Mouse (Mus musculus): ENCODE measurements around the gene Fto. TPM values are rescaled to one million over a fixed set of nuclear protein-coding genes. Genes with fewer than 3 reads are reported as not detected.

Gene Fto
- polyA plus RNA-seq, 1 experiment from 2014 or later = 97.3 TPM

DNA sequence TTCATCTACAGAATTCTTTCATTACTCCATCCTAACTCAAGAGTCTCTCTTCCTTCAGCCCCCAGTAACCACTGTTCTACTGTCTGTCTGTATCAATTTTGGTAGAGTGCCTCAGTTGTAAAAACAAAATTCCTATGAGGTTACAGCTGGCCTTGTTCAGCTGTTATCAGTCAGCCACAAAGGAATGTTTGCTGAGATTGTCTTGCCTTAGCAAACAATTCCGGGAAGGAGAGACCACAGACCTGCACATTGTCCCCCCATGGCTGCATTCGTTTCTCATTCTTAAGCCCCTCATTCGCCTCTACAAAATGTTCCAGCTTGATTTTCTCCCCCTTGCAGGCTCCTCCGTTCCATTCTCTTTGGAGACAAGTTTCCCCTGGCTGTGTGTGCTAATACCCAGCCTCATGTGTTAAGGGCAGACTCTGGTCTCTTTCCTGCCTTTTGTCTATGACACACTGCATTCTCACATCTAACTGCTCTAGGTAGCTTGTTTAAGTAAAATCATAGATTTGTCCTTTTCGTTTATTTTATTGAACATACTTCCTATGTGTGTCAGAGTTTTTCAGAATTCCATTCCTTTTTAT, 111.3 kb downstream of the Fto start:
- no peak overlapping the region for H3K27ac ChIP-seq (replicated peaks; ENCODE audit: low read depth, low read length)
- H3K4me2 ChIP-seq (ENCODE audit: low read depth, severe bottlenecking) = no peak overlapping the region
- no peak overlapping the region for H3K9ac ChIP-seq (ENCODE audit: low read length)
- no peak for ATAC-seq (ENCODE audit: insufficient number of reproducible peaks, low FRiP score, low TSS enrichment, low read depth)
- no peaks in the 10 kb centered on the region for H3K27me3 ChIP-seq (ENCODE audit: control insufficient read depth, insufficient read depth, low read length)
- no peak for DNase-seq (ENCODE audit: low spot score)
- no peak overlapping the region for H3K4me3 ChIP-seq (ENCODE audit: low read depth, low read length)
- no peaks in the 10 kb centered on the region for H3K4me1 ChIP-seq (ENCODE audit: control insufficient read depth, insufficient read depth, low read length)
- no peaks in the 10 kb centered on the region for H3K9me3 ChIP-seq (ENCODE audit: control insufficient read depth, low read length)
- WGBS = 92% methylated on average over 5 of the region's 5 CpGs
- H3K36me3 ChIP-seq (ENCODE audit: control insufficient read depth, insufficient read depth, low read length) = no peaks in the 10 kb centered on the region

DNA sequence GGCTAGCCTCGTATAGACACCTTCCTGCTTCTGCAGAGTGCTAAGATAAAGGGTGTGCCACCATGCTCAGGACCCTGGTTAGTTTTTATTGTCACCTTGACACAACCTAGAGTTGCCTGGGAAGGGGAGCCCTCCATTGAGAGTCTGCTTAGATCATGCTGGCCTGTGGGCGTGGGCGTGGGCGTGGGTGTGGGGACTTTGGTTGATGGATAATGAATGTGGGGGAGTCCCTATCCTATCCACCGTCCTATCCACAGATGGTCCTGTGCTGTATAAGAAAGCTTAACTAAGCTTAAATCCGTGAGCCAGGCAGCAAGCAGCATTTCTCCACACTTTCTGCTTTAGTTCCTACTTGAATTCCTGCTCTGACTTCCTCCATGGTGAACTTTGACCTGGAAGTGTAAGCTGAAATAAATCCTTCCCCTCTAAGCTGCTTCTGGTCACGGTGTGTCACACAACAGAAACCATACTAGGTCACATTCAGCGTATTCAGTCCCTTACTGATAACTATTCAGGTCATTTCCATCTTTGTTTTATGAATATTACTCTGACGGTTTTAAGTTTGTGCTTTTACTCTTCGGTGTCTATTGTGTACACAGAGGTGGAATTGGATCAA, 112.0 kb downstream of the Fto start:
- no peaks in the 10 kb centered on the region for H3K9me3 ChIP-seq (ENCODE audit: control insufficient read depth, low read length)
- 77% methylated on average over 10 of the region's 10 CpGs for WGBS
- no peak overlapping the region for H3K4me3 ChIP-seq (ENCODE audit: low read depth, low read length)

DNA sequence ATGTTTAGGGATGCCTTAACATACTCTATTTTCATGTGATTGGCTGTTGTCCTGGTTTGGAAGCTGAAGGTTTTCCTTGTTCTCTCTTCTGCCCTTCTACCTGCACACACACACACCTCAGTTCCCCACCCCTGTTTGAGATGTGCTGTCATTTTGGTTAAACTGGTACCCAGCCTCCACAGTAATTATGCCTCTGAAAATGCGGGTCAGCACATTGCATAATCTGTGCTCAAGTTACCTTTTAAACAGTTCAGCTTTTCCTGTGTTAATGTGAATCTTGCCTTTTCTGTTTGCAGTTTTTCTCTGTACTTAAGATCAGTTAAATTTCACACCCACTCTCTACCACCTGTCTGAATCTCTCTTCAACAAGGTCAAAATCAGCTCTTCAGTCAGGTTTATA, 113.2 kb downstream of the Fto start:
- no peak for DNase-seq (ENCODE audit: low spot score)
- no peak for ATAC-seq (ENCODE audit: insufficient number of reproducible peaks, low FRiP score, low TSS enrichment, low read depth)

More for the DNA sequence above, 112.0 kb downstream of the Fto start:
- Histone ChIP-seq H3K4me1 (ENCODE audit: control insufficient read depth, insufficient read depth, low read length) (no peaks in the 10 kb centered on the region), H3K4me2 (ENCODE audit: low read depth, severe bottlenecking) (no peak overlapping the region), H3K27ac (replicated peaks; ENCODE audit: low read depth, low read length) (no peak overlapping the region), H3K9ac (ENCODE audit: low read length) (no peak overlapping the region), H3K36me3 (ENCODE audit: control insufficient read depth, insufficient read depth, low read length) (no peaks in the 10 kb centered on the region), H3K27me3 (ENCODE audit: control insufficient read depth, insufficient read depth, low read length) (no peaks in the 10 kb centered on the region)
- DNase-seq (ENCODE audit: low spot score) (no peak), ATAC-seq (ENCODE audit: insufficient number of reproducible peaks, low FRiP score, low TSS enrichment, low read depth) (no peak)

DNA sequence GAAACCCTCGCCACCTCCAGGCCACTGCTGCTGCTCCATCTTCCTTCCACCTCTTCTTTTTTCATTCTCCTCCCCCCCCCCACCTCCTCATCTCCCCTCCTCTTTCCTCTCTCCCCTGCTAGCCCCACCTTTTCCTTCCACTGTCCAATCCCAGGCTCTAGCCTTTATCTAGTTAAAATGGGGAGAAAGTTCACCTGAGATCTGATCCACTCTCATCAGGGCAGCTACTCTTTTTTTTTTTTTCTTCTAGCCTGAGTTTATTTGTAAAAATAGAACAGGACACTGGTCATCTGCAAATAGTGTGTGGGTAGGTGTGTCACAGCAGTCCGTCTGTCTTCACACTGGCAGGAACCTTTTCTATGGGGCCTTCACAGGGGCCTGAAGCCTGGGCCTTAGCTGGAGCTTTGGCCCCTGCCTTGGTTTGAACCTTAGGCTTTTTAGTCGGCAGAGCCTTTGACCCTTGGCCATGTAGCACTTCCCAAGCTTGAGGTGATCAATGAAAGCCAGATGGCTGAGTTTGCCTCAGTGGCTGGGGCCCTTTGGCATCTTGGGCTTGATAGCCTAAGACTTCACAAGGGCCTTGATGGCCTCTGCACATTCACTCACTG, 117.1 kb downstream of the Fto start:
- Histone ChIP-seq H3K27me3 (ENCODE audit: control insufficient read depth, insufficient read depth, low read length) (no peaks in the 10 kb centered on the region), H3K9ac (ENCODE audit: low read length) (no peak overlapping the region), H3K4me3 (ENCODE audit: low read depth, low read length) (no peak overlapping the region), H3K4me2 (ENCODE audit: low read depth, severe bottlenecking) (no peak overlapping the region), H3K4me1 (ENCODE audit: control insufficient read depth, insufficient read depth, low read length) (no peaks in the 10 kb centered on the region), H3K36me3 (ENCODE audit: control insufficient read depth, insufficient read depth, low read length) (no peaks in the 10 kb centered on the region), H3K27ac (replicated peaks; ENCODE audit: low read depth, low read length) (no peak overlapping the region), H3K9me3 (ENCODE audit: control insufficient read depth, low read length) (no peaks in the 10 kb centered on the region)
- no peak for ATAC-seq (ENCODE audit: insufficient number of reproducible peaks, low FRiP score, low TSS enrichment, low read depth)
- 80% methylated on average over 3 of the region's 3 CpGs for WGBS
- DNase-seq (ENCODE audit: low spot score) = no peak

More for the DNA sequence above, 113.2 kb downstream of the Fto start:
- Histone ChIP-seq H3K9ac (ENCODE audit: low read length) (no peak overlapping the region), H3K27ac (replicated peaks; ENCODE audit: low read depth, low read length) (no peak overlapping the region), H3K9me3 (ENCODE audit: control insufficient read depth, low read length) (no peaks in the 10 kb centered on the region), H3K4me2 (ENCODE audit: low read depth, severe bottlenecking) (no peak overlapping the region), H3K36me3 (ENCODE audit: control insufficient read depth, insufficient read depth, low read length) (no peaks in the 10 kb centered on the region), H3K4me1 (ENCODE audit: control insufficient read depth, insufficient read depth, low read length) (no peaks in the 10 kb centered on the region), H3K4me3 (ENCODE audit: low read depth, low read length) (no peak overlapping the region), H3K27me3 (ENCODE audit: control insufficient read depth, insufficient read depth, low read length) (no peaks in the 10 kb centered on the region)
- WGBS = 78% methylated on average over 1 of the region's 1 CpGs

DNA sequence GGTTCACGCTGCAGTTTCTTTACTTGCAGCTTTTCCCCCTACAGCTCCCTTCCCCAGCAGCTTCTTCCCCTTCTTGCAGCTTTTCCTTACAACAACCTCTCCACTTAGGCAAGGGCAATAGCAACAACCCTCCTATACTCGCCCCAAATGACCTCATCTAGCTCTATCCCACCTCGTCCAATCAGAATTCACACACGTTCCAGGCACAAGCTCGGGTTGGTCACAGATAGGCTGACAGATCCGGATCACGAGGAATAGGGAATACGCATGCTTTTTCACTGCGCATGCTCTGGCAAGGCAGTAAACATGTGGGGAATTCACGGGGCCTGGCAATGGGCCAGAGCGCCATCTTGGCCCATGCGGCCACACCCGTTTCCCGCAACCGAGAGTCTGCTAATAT, 122.7 kb downstream of the Fto start:
- Histone ChIP-seq H3K4me2 (ENCODE audit: low read depth, severe bottlenecking) (no peak overlapping the region), H3K4me3 (ENCODE audit: low read depth, low read length) (no peak overlapping the region), H3K4me1 (ENCODE audit: control insufficient read depth, insufficient read depth, low read length) (no peaks in the 10 kb centered on the region), H3K27ac (replicated peaks; ENCODE audit: low read depth, low read length) (no peak overlapping the region), H3K27me3 (ENCODE audit: control insufficient read depth, insufficient read depth, low read length) (no peaks in the 10 kb centered on the region), H3K9me3 (ENCODE audit: control insufficient read depth, low read length) (no peaks in the 10 kb centered on the region), H3K9ac (ENCODE audit: low read length) (no peak overlapping the region), H3K36me3 (ENCODE audit: control insufficient read depth, insufficient read depth, low read length) (no peaks in the 10 kb centered on the region)
- DNase-seq (ENCODE audit: low spot score) (no peak), ATAC-seq (ENCODE audit: insufficient number of reproducible peaks, low FRiP score, low TSS enrichment, low read depth) (no peak)
- WGBS = 96% methylated on average over 15 of the region's 15 CpGs

DNA sequence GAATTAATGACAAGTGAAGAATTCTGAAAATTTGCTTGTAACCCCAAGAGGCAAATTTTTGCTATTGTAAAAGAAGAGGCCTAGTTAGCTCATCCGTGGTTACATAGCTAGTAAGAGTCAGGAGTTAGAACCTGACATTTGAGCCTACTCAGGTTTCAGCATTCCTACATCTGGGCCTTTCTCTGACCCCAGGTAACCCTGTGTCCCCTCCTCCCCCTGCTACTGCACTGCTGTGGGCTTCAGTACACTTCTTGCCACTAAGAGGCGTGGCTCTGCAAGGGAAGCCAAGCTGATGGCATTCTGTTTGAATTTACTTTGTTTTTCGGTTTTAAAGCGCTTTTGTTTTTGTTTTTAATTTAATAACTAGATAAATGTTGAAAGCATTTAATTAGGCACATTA, 130.6 kb downstream of the Fto start:
- Histone ChIP-seq H3K4me1 (ENCODE audit: control insufficient read depth, insufficient read depth, low read length) (peaks cover 22% of the 10 kb centered on the region), H3K36me3 (ENCODE audit: control insufficient read depth, insufficient read depth, low read length) (no peaks in the 10 kb centered on the region), H3K4me3 (ENCODE audit: low read depth, low read length) (no peak overlapping the region), H3K27ac (replicated peaks; ENCODE audit: low read depth, low read length) (no peak overlapping the region), H3K9me3 (ENCODE audit: control insufficient read depth, low read length) (no peaks in the 10 kb centered on the region), H3K4me2 (ENCODE audit: low read depth, severe bottlenecking) (no peak overlapping the region), H3K9ac (ENCODE audit: low read length) (no peak overlapping the region), H3K27me3 (ENCODE audit: control insufficient read depth, insufficient read depth, low read length) (no peaks in the 10 kb centered on the region)
- ATAC-seq (ENCODE audit: insufficient number of reproducible peaks, low FRiP score, low TSS enrichment, low read depth) (no peak), DNase-seq (ENCODE audit: low spot score) (peak; percentile 69)
- 21% methylated on average over 4 of the region's 4 CpGs for WGBS

DNA sequence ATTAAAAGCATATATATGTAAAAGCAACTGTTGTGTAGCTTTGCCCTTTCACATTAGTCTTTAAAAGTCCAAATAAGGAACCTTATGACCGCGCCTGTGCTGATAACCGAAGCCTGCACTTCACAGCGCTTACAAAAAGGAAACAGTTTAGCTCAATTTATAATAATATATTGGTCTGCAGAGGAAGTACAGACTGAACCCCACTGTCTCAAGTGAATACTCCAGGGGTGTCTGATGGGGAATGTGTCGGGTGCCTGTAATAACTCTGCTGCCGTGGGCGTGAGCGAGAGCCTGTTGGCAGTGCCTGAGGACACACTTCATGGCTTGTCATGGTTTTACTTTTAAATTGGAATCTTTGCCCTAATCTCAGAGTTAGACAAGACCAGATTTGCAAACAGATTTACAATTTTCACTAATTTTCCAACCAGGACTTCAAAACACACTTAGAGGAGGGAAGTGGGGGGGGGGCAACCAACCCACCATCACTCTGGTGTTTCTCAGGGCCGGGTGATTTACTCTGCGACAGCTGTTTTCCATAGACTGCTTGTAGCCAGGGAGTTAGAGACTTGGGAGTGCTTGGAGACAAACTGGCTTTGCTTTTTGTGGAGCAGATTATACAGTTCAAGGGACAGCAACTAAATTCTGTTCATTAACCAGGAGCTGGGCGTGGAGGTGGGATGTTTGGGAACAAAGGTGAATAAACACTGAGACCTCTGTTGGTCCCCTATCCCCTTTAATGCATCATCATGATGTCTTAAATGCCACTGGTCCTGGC, 131.5 kb downstream of the Fto start:
- 23% methylated on average over 11 of the region's 11 CpGs for WGBS
- Histone ChIP-seq H3K4me1 (ENCODE audit: control insufficient read depth, insufficient read depth, low read length) (peaks cover 22% of the 10 kb centered on the region), H3K36me3 (ENCODE audit: control insufficient read depth, insufficient read depth, low read length) (no peaks in the 10 kb centered on the region), H3K9ac (ENCODE audit: low read length) (no peak overlapping the region), H3K27me3 (ENCODE audit: control insufficient read depth, insufficient read depth, low read length) (no peaks in the 10 kb centered on the region), H3K27ac (replicated peaks; ENCODE audit: low read depth, low read length) (peak overlapping the region; percentile 88), H3K4me3 (ENCODE audit: low read depth, low read length) (no peak overlapping the region), H3K4me2 (ENCODE audit: low read depth, severe bottlenecking) (no peak overlapping the region), H3K9me3 (ENCODE audit: control insufficient read depth, low read length) (no peaks in the 10 kb centered on the region)
- ATAC-seq (ENCODE audit: insufficient number of reproducible peaks, low FRiP score, low TSS enrichment, low read depth) (peak; percentile 69), DNase-seq (ENCODE audit: low spot score) (peak; percentile 62)

DNA sequence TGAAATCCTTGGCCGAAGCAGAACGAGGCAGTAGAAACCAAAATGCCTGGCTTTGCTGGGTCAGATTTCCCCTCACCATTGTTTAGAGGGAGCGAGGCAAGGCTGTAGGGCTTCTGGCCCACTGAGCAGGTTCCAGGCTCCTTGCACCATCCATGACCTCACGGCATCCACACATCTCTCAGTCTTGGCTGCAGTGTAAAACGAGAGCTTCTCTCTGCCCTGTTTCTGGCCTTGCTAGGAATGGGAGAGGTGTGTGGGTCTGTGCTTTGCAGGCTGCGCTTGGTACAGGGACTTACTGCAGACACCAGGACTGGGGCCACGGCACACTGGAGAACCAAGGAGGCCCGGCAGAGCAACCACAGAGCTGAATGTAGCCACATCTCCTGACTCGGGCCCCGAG, 132.2 kb downstream of the Fto start:
- 35% methylated on average over 10 of the region's 10 CpGs for WGBS
- Histone ChIP-seq H3K36me3 (ENCODE audit: control insufficient read depth, insufficient read depth, low read length) (no peaks in the 10 kb centered on the region), H3K9me3 (ENCODE audit: control insufficient read depth, low read length) (no peaks in the 10 kb centered on the region), H3K4me1 (ENCODE audit: control insufficient read depth, insufficient read depth, low read length) (peaks cover 22% of the 10 kb centered on the region), H3K27ac (replicated peaks; ENCODE audit: low read depth, low read length) (peak overlapping the region; percentile 88), H3K9ac (ENCODE audit: low read length) (no peak overlapping the region), H3K27me3 (ENCODE audit: control insufficient read depth, insufficient read depth, low read length) (no peaks in the 10 kb centered on the region), H3K4me2 (ENCODE audit: low read depth, severe bottlenecking) (no peak overlapping the region), H3K4me3 (ENCODE audit: low read depth, low read length) (no peak overlapping the region)
- DNase-seq (ENCODE audit: low spot score) = peak; percentile 58
- ATAC-seq (ENCODE audit: insufficient number of reproducible peaks, low FRiP score, low TSS enrichment, low read depth) = peak; percentile 40; the same call in 1 of the 2 replicates

Measured in limb, embryonic 11.5 days (tissue).